Mouse (Mus musculus) olfactory bulb, adult 2 months (tissue): ENCODE measurements at regions not wholly inside any gene's neighbourhood (a gene's known extent, or its start where the extent isn't known, plus 50 kb on each side); places are given as distances from the start of the nearest gene placed in this dataset.

Experiments used
- H3K27ac ChIP-seq: fragments of 200-500 bp; 2 replicates; pipeline ENCODE4 v1.5.1; 2012; ENCODE audit warnings: low read depth, low read length; ENCODE audit not compliant: insufficient read depth
- H3K4me1 ChIP-seq: fragments of 200-500 bp; 2 replicates; pipeline ENCODE4 v1.6.1; 2012; ENCODE audit warnings: low read length; ENCODE audit not compliant: control insufficient read depth, insufficient read depth
- H3K4me3 ChIP-seq: fragments of 200-500 bp; 2 replicates; pipeline ENCODE4 v1.5.1; 2012; ENCODE audit warnings: mild to moderate bottlenecking, low read depth, low read length, moderate library complexity; ENCODE audit not compliant: insufficient read depth
- CTCF ChIP-seq: fragments of 200-500 bp; IDR thresholded peaks from 2 replicates; pipeline ENCODE4 v1.5.1; 2012; ENCODE audit warnings: low read depth, mild to moderate bottlenecking, low read length, moderate library complexity; ENCODE audit not compliant: insufficient read depth
- POLR2A ChIP-seq: fragments of 200-500 bp; IDR thresholded peaks from 2 replicates; pipeline ENCODE4 v1.6.1; 2012; ENCODE audit warnings: mild to moderate bottlenecking, low read depth, low read length, moderate library complexity; ENCODE audit not compliant: insufficient read depth
- WGBS: fragments of 180-500 bp; shearing (Covaris S2); methylation state at CpG from one replicate; pipeline ENCODE4 v1.1.7; 2018; 5-methylcytosine and 5-hydroxymethylcytosine counted together

GRCm38 (mm10) chr9:93857937-93858336 is 679.9 kb downstream of the 1190002N15Rik start:
- no peak overlapping the region for H3K4me3 ChIP-seq
- no peaks in the 10 kb centered on the region for H3K4me1 ChIP-seq
- H3K27ac ChIP-seq = no peak overlapping the region
- WGBS = 78% methylated on average over 2 of the region's 2 CpGs
- TF ChIP-seq CTCF (no peak), POLR2A (no peak)

- TF ChIP-seq POLR2A = no peak
- TF ChIP-seq CTCF = no peak
- Histone ChIP-seq H3K27ac (no peak overlapping the region), H3K4me1 (no peaks in the 10 kb centered on the region), H3K4me3 (no peak overlapping the region)
Measured at GRCm38 (mm10) chr9:93846411-93846810, 691.5 kb downstream of the 1190002N15Rik start.

- no peaks in the 10 kb centered on the region for H3K4me1 ChIP-seq
- TF ChIP-seq POLR2A (no peak), CTCF (no peak)
- H3K27ac ChIP-seq = no peak overlapping the region
- no peak overlapping the region for H3K4me3 ChIP-seq
- WGBS = 56% methylated on average over 5 of the region's 5 CpGs
Measured at GRCm38 (mm10) chr9:93843869-93844268, 694.0 kb downstream of the 1190002N15Rik start.
